Mouse (Mus musculus) olfactory bulb, adult 2 months (tissue): ENCODE data around the gene Gtf2h2.

Experiments
- CTCF ChIP-seq: fragments of 200-500 bp; IDR thresholded peaks from 2 replicates; pipeline ENCODE4 v1.5.1; 2012; ENCODE audit warnings: low read depth, mild to moderate bottlenecking, low read length, moderate library complexity; ENCODE audit not compliant: insufficient read depth
- POLR2A ChIP-seq: fragments of 200-500 bp; IDR thresholded peaks from 2 replicates; pipeline ENCODE4 v1.6.1; 2012; ENCODE audit warnings: mild to moderate bottlenecking, low read depth, low read length, moderate library complexity; ENCODE audit not compliant: insufficient read depth

DNA sequence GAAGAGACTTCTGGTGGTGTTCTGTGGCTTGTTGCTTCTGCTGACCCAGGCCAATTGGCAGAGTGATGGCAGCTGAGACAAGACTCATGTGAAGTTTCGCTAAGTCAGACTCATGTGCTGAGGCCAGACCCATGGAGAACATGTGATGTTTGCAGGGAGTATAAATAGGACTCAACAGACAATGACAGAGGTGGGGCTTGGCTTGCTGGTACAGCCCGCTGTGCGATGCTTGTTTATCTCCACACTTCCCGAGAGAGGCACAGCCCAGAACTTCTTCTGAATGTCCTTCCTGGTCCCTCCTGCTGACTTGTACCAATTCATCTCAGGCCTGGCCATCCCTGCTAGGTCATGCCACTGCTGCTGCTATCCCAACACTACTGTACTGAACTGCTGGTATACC, 3.0 kb upstream of the Gtf2h2 start:
- no peak for TF ChIP-seq CTCF
- no peak for TF ChIP-seq POLR2A
